Mouse (Mus musculus) intestine, embryonic 14.5 days (tissue): ENCODE results near the gene Gm7954. TPM values are rescaled to one million over a fixed set of nuclear protein-coding genes. Genes with fewer than 3 reads are reported as not detected.
"Not testable (repeated sequence)": the region's sequence is repeated elsewhere in the genome, so short reads cannot be mapped to it uniquely, and the experiment has no call there.

Experiments
- ATAC-seq: fragments of 200-750 bp; cut with Nextera tagmentation; replicated peaks from 2 replicates; pipeline ENCODE4 v1.8.0; 2017; ENCODE audit warnings: low read depth, moderate number of reproducible peaks, moderate TSS enrichment, moderate library complexity; ENCODE audit not compliant: low FRiP score, low TSS enrichment
- DNase-seq: peaks from one replicate; pipeline ENCODE4 v3.0.0-alpha.2; 2018; ENCODE audit warnings: low spot score
- H3K27ac ChIP-seq: fragments of 300-500 bp; sonication (generic); 2 replicates; pipeline ENCODE4 v1.5.1; 2014; ENCODE audit warnings: low read depth, mild to moderate bottlenecking, control low read depth
- H3K27me3 ChIP-seq: fragments of 300-500 bp; sonication (generic); replicated peaks from 2 replicates; pipeline ENCODE4 v1.6.1; 2014; ENCODE audit warnings: low read length, control low read depth; ENCODE audit not compliant: control insufficient read depth, insufficient read depth
- H3K36me3 ChIP-seq: fragments of 300-500 bp; sonication (generic); 2 replicates; pipeline ENCODE4 v1.6.1; 2014; ENCODE audit warnings: low read length, control low read depth; ENCODE audit not compliant: control insufficient read depth, insufficient read depth
- H3K4me1 ChIP-seq: fragments of 300-500 bp; sonication (generic); replicated peaks from 2 replicates; pipeline ENCODE4 v1.6.1; 2014; ENCODE audit warnings: low read length, control low read depth, mixed read lengths; ENCODE audit not compliant: control insufficient read depth, insufficient read depth
- H3K4me2 ChIP-seq: fragments of 300-500 bp; sonication (generic); 2 replicates; pipeline ENCODE4 v1.6.1; 2014; ENCODE audit warnings: low read length
- H3K4me3 ChIP-seq: fragments of 300-500 bp; sonication (generic); 2 replicates; pipeline ENCODE4 v1.5.1; 2014; ENCODE audit warnings: low read depth, low read length, control low read depth, mixed read lengths
- H3K9ac ChIP-seq: fragments of 300-500 bp; sonication (generic); 2 replicates; pipeline ENCODE4 v1.6.1; 2014; ENCODE audit warnings: mild to moderate bottlenecking, low read length
- H3K9me3 ChIP-seq: fragments of 300-500 bp; sonication (generic); 2 replicates; pipeline ENCODE4 v1.6.1; 2016; ENCODE audit warnings: low read length, control low read depth; ENCODE audit not compliant: control insufficient read depth
- WGBS: fragments of 180-500 bp; shearing (Covaris S2); extraction: QIAGEN DNeasy Blood & Tissue Kit; methylation state at CpG from one replicate; pipeline ENCODE4 v1.1.7; 2014; 5-methylcytosine and 5-hydroxymethylcytosine counted together
- polyA plus RNA-seq: library from polyadenylated mRNA; unstranded; fragments of >200 nt; fragmentation: Nextera tagmentation; extraction: Ambion mirVana; gene quantifications from 2 replicates; pipeline ENCODE4 v1.2.1, GENCODE M21; 2014

Gene Gm7954
- polyA plus RNA-seq, result not detected in 2 replicates

GRCm38 (mm10) chr14:41453418-41453817 lies at the start of gene Gm7954:
Gene Gm7954, minus strand, starts transcription at chr14:41453518.
- not testable (repeated sequence) for H3K4me3 ChIP-seq, DNase-seq, H3K9ac ChIP-seq, H3K27ac ChIP-seq, H3K4me1 ChIP-seq, H3K4me2 ChIP-seq, H3K9me3 ChIP-seq, ATAC-seq, H3K36me3 ChIP-seq, H3K27me3 ChIP-seq
- WGBS, result no CpG with 5 or more reads among the region's 2 CpGs

- not testable (repeated sequence) for H3K9ac ChIP-seq, H3K4me3 ChIP-seq, H3K36me3 ChIP-seq, H3K9me3 ChIP-seq, H3K27me3 ChIP-seq, ATAC-seq, H3K4me2 ChIP-seq, H3K27ac ChIP-seq, DNase-seq, H3K4me1 ChIP-seq
Measured at GRCm38 (mm10) chr14:41489385-41489784, 36.1 kb upstream of the Gm7954 start, which contains the start of gene Gm3486. Gene Gm3486, minus strand, starts transcription at chr14:41489485.

GRCm38 (mm10) chr14:41425393-41426075 lies 27.8 kb downstream of the Gm7954 start:
- H3K9me3 ChIP-seq, H3K9ac ChIP-seq, H3K4me3 ChIP-seq, ATAC-seq, H3K27me3 ChIP-seq, H3K36me3 ChIP-seq, H3K27ac ChIP-seq, H3K4me1 ChIP-seq: not testable (repeated sequence)
- DNase-seq, result peak; percentile 52
- H3K4me2 ChIP-seq, result peak overlapping the region; percentile 22
- 14% methylated on average over 12 of the region's 16 CpGs for whole genome bisulfite sequencing

- H3K4me1 ChIP-seq, H3K4me2 ChIP-seq, H3K9ac ChIP-seq, ATAC-seq, H3K36me3 ChIP-seq, H3K4me3 ChIP-seq, H3K9me3 ChIP-seq, H3K27me3 ChIP-seq, H3K27ac ChIP-seq: not testable (repeated sequence)
- peak; percentile 44 for DNase-seq
- WGBS, result 13% methylated on average over 14 of the region's 14 CpGs
Measured at GRCm38 (mm10) chr14:41424694-41425093, 28.6 kb downstream of the Gm7954 start.

GRCm38 (mm10) chr14:41408181-41408580 lies 45.1 kb downstream of the Gm7954 start, which contains the start of gene Gm6482:
Gene Gm6482, minus strand, starts transcription at chr14:41408281.
- ATAC-seq, H3K9me3 ChIP-seq, H3K27me3 ChIP-seq, H3K27ac ChIP-seq, H3K4me3 ChIP-seq, H3K4me1 ChIP-seq, DNase-seq, H3K9ac ChIP-seq, H3K36me3 ChIP-seq, H3K4me2 ChIP-seq: not testable (repeated sequence)
- WGBS, result no CpG with 5 or more reads among the region's 2 CpGs

Other genes starting within 250 kb of the Gm7954 start
- 0.27 and 0.37 TPM in 2 replicates for gene Gm2832, start 174.7 kb downstream of the Gm7954 start, polyA plus RNA-seq
- gene Gm5798, start 104.9 kb downstream of the Gm7954 start, polyA plus RNA-seq, result not detected in 2 replicates
- gene Gm7945, start 67.1 kb downstream of the Gm7954 start, polyA plus RNA-seq, result not detected in 2 replicates
- not detected in 2 replicates for gene Gm6482, start 45.2 kb downstream of the Gm7954 start, polyA plus RNA-seq
- gene Gm3486, start 36.0 kb upstream of the Gm7954 start, polyA plus RNA-seq, result not detected in 2 replicates
- gene Gm7970, start 102.1 kb upstream of the Gm7954 start, polyA plus RNA-seq, result not detected in 2 replicates
- gene 1700049E17Rik2, start 119.7 kb upstream of the Gm7954 start, polyA plus RNA-seq, result not detected in 2 replicates
- gene Gm3072, start 171.1 kb upstream of the Gm7954 start, polyA plus RNA-seq, result not detected in 2 replicates
- gene Gm3676, start 193.0 kb upstream of the Gm7954 start, polyA plus RNA-seq, result not detected in 2 replicates
- gene Gm8068, start 248.4 kb upstream of the Gm7954 start, polyA plus RNA-seq, result not detected in 2 replicates